Mouse (Mus musculus) heart, postnatal 0 days (tissue): ENCODE results near the gene Cenpn.

ENCODE experiments used
- CTCF ChIP-seq: IDR thresholded peaks from 2 replicates; pipeline ENCODE4 v1.5.1; 2016; ENCODE audit warnings: antibody characterized with exemption, control low read depth, low read depth
- EP300 ChIP-seq: IDR thresholded peaks from 2 replicates; pipeline ENCODE4 v1.6.1; 2016; ENCODE audit warnings: antibody characterized with exemption, low read depth

DNA sequence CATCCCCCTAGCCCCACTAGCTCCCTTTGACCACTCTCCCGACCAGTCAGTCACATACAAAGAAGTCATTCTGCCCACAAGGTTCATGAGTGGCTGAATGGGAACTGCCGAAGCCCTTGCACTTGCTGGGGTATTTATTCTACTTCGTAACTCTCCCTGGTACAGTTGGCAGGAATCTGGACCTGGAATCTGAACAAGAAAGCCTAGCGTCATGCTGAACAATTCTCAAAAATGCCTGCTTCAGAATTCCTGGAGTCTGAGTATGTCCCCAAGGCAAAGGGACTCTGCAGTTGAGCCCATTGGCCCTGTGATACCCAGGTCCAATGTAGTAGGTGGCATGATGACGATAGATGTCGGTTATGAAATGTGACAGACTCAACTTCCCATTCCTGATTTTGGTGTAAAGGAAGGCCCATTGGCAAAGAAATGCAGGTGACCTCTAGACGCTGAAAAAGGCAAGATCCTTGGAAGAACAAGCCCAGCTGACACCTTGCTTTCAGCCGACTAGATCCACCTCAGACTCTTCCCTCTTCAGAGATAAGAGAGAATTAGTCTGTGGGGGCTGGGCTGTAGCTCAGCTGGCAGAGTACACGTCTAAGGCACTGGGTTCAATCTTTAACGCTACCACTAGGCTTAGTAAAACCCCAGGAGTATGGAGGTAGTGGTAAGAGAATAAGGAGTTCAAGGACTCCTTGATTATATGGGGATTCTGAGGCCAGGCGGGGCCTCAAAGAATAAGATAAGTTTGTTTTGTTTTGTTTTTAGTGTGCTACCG is 20.9 kb downstream of the Cenpn start:
- TF ChIP-seq CTCF: no peak
- no peak for TF ChIP-seq EP300
